Mouse (Mus musculus): ENCODE data around the gene Fbxo42.

Gene Fbxo42

GRCm38 (mm10) chr4:141175783-141176182 is 28.1 kb downstream of the Fbxo42 start:
- no peak for DNase-seq (ENCODE audit: low spot score in 2 of 2)

GRCm38 (mm10) chr4:141176328-141176838 is 28.7 kb downstream of the Fbxo42 start:
- DNase-seq (ENCODE audit: low spot score in 2 of 2) = no peak

GRCm38 (mm10) chr4:141178500-141178899 is 30.8 kb downstream of the Fbxo42 start:
- DNase-seq (ENCODE audit: low spot score in 2 of 2) = no peak

GRCm38 (mm10) chr4:141180831-141181230 is 33.1 kb downstream of the Fbxo42 start:
- no peak for DNase-seq (ENCODE audit: low spot score in 2 of 2)

GRCm38 (mm10) chr4:141181981-141182380 is 34.3 kb downstream of the Fbxo42 start:
- no peak for DNase-seq (ENCODE audit: low spot score in 2 of 2)

- no peak for DNase-seq (ENCODE audit: low spot score in 2 of 2)
Measured at GRCm38 (mm10) chr4:141183932-141184331, 36.2 kb downstream of the Fbxo42 start.

GRCm38 (mm10) chr4:141184426-141184825 is 36.7 kb downstream of the Fbxo42 start:
- DNase-seq (ENCODE audit: low spot score in 2 of 2) = no peak

GRCm38 (mm10) chr4:141186923-141187836 is 39.5 kb downstream of the Fbxo42 start:
- DNase-seq (ENCODE audit: low spot score in 2 of 2) = no peak

DNA sequence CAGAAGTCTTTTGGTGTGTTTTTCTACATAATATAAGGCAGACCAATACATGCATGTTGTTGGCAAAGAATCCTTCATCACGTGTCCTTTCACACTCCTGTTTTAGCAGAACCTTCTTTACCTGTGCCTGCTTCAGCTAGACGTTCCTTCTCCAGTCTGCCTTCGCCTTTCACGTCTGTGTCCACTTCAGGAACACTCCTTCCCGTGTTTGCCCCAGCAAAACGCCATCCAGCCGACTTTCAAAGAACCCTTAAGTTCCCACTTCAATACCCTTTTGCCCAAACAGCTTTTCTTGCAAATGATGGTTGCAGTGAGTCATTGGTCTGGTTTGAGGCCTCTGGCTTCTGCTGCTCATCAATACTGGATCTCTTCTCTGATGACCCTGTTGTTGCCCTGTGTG is 43.6 kb downstream of the Fbxo42 start:
- no peak for DNase-seq (ENCODE audit: low spot score in 2 of 2)

GRCm38 (mm10) chr4:141194553-141194952 is 46.8 kb downstream of the Fbxo42 start:
- no peak for DNase-seq (ENCODE audit: low spot score in 2 of 2)

- no peak for DNase-seq (ENCODE audit: low spot score in 2 of 2)
Measured at GRCm38 (mm10) chr4:141196981-141197685, 49.4 kb downstream of the Fbxo42 start.

- DNase-seq (ENCODE audit: low spot score in 2 of 2) = no peak
Measured at GRCm38 (mm10) chr4:141197686-141198035, 49.9 kb downstream of the Fbxo42 start.

- no peak for DNase-seq (ENCODE audit: low spot score in 2 of 2)
Measured at GRCm38 (mm10) chr4:141200906-141201305, 53.2 kb downstream of the Fbxo42 start.

GRCm38 (mm10) chr4:141202192-141202591 is 54.5 kb downstream of the Fbxo42 start:
- DNase-seq (ENCODE audit: low spot score in 2 of 2) = no peak

DNA sequence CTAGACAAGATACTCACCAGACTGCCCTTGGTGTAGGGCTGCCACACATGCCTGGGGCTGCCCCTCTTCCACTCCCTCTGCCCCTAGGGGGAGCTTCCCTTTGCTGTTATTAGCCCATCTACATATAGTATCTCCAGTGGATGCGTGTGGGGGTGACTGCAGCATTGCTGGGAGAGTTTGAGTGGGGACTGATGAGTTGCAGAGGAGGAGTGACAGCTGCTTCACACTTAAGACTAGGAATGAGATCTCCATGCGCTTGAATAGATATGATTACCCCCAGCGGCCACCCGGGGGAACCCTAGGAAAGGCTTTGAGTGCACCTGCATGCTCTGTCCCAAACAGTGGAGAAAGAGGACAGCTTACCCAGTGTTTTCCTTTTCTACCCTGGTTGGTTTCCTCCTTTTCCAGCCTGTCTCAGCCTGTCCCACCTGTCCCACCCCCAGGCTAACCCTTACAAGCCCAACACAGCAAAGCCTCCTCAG is 56.9 kb downstream of the Fbxo42 start:
- DNase-seq (ENCODE audit: low spot score in 2 of 2) = peak in 1 of 2 experiments; percentile 26

- no peak for DNase-seq (ENCODE audit: low spot score in 2 of 2)
Measured at GRCm38 (mm10) chr4:141207081-141207480, 59.4 kb downstream of the Fbxo42 start.

DNA sequence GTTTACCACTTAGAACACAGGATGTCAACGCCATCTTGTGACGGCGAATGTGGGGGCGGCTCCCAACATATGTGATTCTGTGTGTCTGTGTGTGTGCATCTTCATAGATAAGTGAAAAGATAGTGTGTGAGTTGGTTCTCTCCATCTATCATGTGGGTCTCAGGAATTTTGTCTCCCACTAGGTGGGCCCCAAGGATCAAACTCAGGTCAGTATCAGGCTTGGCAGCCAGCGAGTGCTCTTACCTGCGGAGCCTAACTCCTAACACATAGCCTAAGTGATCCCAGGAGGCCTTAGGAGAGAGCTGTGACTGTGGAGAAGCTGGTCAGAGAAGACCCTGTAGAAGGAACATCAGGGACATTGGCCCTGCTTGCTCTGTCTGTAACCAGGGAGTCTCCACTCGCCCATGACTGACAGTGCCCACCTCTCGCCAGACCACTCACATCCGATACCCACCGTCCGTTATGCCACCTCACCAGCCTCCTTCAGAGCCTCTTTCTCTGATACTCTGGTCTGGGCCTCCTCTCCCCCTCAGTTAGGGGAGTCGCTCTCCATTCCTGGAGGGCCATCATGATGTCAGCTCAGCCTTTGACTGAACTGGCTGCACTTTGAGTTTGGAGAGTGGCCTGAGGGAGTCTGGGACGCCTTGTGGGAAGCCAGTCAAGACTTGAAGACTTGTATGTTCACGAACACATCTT is 63.0 kb downstream of the Fbxo42 start:
- DNase-seq (ENCODE audit: low spot score in 2 of 2) = no peak

- DNase-seq (ENCODE audit: low spot score in 2 of 2) = no peak
Measured at GRCm38 (mm10) chr4:141211646-141212045, 63.9 kb downstream of the Fbxo42 start.

DNA sequence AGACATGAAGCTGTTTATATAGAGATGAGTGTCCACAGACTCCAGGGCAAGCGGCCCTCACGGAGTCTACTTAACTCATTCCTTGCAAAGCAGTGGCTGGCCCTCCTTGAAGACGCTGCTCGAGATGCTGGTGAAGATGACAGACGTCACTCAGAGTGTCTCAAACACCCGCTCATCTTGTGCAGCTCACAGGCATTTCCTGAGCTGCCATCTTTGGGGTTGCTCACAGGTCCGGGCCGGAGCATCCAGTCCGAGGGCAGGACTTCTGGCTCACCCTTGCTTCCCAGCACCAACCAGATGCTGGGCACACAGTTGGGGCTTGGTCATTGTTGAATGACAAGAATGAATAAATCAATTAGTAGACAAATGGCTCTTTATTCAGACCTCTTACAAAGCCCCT is 65.2 kb downstream of the Fbxo42 start:
- no peak for DNase-seq (ENCODE audit: low spot score in 2 of 2)

- no peak for DNase-seq (ENCODE audit: low spot score in 2 of 2)
Measured at GRCm38 (mm10) chr4:141213342-141213741, 65.6 kb downstream of the Fbxo42 start.

DNA sequence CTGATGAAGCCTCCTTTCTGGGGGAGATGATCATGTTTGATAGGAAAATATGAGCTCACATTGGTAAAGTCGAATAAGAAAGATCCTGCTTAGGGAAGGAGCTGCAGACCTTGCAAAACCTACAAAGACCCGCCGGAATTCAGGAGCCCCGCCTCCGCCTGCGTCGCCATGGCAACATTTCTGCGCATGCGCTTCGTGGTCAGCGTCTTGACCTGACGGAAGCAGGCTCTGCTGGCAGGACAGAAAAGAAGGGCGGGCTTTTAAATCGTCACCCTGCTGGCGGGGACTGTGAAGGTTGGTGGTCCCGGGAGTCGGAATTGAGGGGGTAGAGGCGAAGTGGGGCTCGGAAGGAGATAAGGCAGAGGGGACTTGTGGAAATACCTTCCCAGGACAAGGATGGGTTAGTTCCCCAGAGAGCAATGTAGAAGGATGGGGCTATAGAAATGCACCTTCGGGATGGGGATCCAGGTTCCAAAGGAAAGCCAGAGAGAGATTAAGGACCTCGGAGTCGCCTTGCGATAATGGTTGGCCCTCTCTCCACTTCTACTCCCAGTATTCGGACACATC is 66.1 kb downstream of the Fbxo42 start, which contains the start of gene Rsg1:
TSS of gene Rsg1 (plus strand) at position 187 of the 567 bp plus-strand sequence.
- peak; percentile 93 to 97 for DNase-seq (ENCODE audit: low spot score in 2 of 2)

Data from thymus, postnatal 10 days (tissue).